Mouse (Mus musculus) heart, embryonic 12.5 days (tissue): ENCODE results near the gene Pdcd6ip. TPM values are rescaled to one million over a fixed set of nuclear protein-coding genes. Genes with fewer than 3 reads are reported as not detected.

Experiments used
- ATAC-seq: fragments of 200-750 bp; cut with Nextera tagmentation; 2 replicates; pipeline ENCODE4 v1.8.0; 2017; ENCODE audit warnings: moderate TSS enrichment, moderate library complexity; ENCODE audit not compliant: insufficient number of reproducible peaks, low FRiP score
- H3K27ac ChIP-seq: fragments of 300-500 bp; sonication (generic); 2 replicates; pipeline ENCODE4 v1.5.1; 2016; ENCODE audit warnings: mild to moderate bottlenecking, moderate library complexity; ENCODE audit not compliant: poor library complexity, severe bottlenecking
- H3K27me3 ChIP-seq: fragments of 300-500 bp; sonication (generic); replicated peaks from 2 replicates; pipeline ENCODE4 v1.6.1; 2016; ENCODE audit warnings: mild to moderate bottlenecking, moderate library complexity
- H3K36me3 ChIP-seq: fragments of 300-500 bp; sonication (generic); 2 replicates; pipeline ENCODE4 v1.6.1; 2016; ENCODE audit warnings: mild to moderate bottlenecking, moderate library complexity
- H3K4me1 ChIP-seq: fragments of 300-500 bp; sonication (generic); replicated peaks from 2 replicates; pipeline ENCODE4 v1.6.1; 2016; ENCODE audit warnings: mild to moderate bottlenecking
- H3K4me2 ChIP-seq: fragments of 300-500 bp; sonication (generic); 2 replicates; pipeline ENCODE4 v1.6.1; 2016; ENCODE audit warnings: mild to moderate bottlenecking, moderate library complexity
- H3K4me3 ChIP-seq: fragments of 300-500 bp; sonication (generic); 2 replicates; pipeline ENCODE4 v1.5.1; 2016; ENCODE audit warnings: mild to moderate bottlenecking
- H3K9ac ChIP-seq: fragments of 300-500 bp; sonication (generic); 2 replicates; pipeline ENCODE4 v1.6.1; 2016; ENCODE audit warnings: mild to moderate bottlenecking, moderate library complexity
- H3K9me3 ChIP-seq: fragments of 300-500 bp; sonication (generic); replicated peaks from 2 replicates; pipeline ENCODE4 v1.6.1; 2016; ENCODE audit warnings: mild to moderate bottlenecking, moderate library complexity
- WGBS: fragments of 180-500 bp; shearing (Covaris S2); methylation state at CpG from one replicate; pipeline ENCODE4 v1.1.7; 2016; 5-methylcytosine and 5-hydroxymethylcytosine counted together
- polyA plus RNA-seq: library from polyadenylated mRNA; unstranded; fragments of >200 nt; fragmentation: Nextera tagmentation; extraction: Ambion mirVana; gene quantifications from 2 replicates; pipeline ENCODE4 v1.2.1, GENCODE M21; 2016

The Pdcd6ip gene
- 80.8 and 81.7 TPM in 2 replicates for polyA plus RNA-seq

DNA sequence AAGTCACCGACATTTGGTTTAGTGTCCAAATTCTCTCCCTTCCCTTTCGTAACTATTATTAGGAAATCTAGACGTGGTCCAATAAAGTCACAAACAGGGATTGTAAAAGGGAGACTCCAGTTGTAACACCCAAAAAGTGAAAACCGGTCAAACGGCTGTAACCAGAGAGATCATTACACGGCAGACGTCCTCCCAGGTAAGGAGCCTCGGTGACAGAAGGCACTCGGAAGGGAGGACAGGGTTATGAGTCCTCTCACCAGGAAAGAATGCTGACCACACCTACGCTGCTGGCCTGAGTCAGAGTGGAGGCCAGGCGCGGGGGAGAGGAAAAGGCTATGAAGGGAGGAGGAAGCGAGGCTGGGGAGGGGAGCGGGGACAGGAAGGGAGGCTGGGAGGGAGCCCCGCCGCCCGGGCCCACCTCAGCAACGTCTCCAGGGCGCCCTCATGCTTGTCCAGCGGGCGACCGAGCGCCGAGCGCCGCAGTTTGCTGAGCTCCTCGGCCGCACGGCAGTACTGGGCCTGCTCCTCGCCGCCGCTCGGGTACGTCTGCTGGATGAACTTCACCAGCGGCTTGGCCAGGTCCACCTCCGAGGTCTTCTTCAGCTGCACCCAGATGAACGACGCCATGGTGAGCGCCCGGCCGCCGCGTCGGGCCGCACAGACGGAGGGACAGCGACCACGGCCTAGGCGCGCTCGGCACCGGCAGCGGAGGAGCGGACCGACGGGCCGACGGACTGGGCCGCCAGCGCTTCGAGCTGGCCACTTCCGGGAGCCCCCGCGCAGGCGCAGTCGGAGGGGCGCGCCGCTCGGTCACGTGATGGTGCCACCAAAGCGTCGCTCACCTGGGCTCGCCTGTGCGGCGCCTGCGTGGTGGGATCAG, at the start of gene Pdcd6ip:
Gene Pdcd6ip, minus strand, starts transcription at position 779 of the 880 bp plus-strand sequence.
- peak within 1 kb of the TSS; percentile 77 for H3K4me2 ChIP-seq
- no peaks in the 10 kb centered on the region for H3K27me3 ChIP-seq
- peak; percentile 92 for ATAC-seq
- H3K36me3 ChIP-seq, result no peaks in the 10 kb centered on the region; the same call in 1 of the 2 replicates
- H3K4me3 ChIP-seq, result peak within 1 kb of the TSS; percentile 99
- H3K9ac ChIP-seq, result peak within 1 kb of the TSS; percentile 98
- H3K4me1 ChIP-seq, result peaks cover 32% of the 10 kb centered on the region
- under 1% methylated on average over 77 of the region's 77 CpGs for WGBS
- H3K27ac ChIP-seq, result peak within 1 kb of the TSS; percentile 97
- H3K9me3 ChIP-seq, result no peaks in the 10 kb centered on the region

DNA sequence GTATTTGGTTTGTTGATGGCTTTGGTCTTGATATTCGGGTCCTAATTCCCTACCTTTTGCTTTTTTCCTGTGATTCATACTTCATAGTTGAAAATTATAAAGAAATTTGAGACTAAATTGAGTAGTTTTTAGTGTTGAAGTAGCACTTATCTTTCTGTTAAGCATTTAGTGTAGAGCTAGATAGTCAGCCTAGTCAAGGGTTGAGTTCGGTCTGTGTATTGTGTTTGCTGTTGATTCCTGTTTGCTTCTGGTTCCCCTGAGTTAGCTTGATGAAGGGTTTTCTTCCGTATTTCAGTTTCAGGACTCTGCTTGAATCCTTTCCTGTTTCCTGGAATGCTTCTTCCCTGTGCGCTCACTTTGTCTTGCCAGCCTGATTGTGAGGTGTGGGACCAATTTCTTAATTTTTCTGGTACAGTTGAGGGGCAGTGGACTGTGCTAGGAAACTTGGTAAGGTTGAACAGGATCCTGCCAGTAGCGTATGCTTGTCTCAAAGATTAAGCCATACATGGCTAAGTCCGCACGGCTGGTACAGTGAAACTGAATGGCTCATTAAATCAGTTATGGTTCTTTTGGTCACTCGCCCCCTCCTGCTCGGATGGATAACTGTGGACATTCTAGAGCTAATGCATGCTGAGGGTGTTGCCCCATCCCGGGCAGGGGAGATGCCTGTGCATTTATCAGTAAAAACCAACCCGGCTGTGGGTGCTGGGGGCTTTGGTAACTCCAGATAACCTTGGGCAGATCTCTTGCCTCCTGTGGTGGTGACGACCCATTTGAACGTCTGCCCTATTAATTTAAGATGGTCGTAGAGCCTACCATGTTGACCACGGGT, 48.0 kb upstream of the Pdcd6ip start:
- Histone ChIP-seq H3K27ac (no peak overlapping the region), H3K4me2 (no peak overlapping the region), H3K9ac (no peak overlapping the region), H3K27me3 (no peaks in the 10 kb centered on the region), H3K36me3 (peaks cover 20% of the 10 kb centered on the region), H3K4me3 (no peak overlapping the region), H3K9me3 (peaks cover 10% of the 10 kb centered on the region), H3K4me1 (peaks cover 14% of the 10 kb centered on the region)
- no peak for ATAC-seq
- 75% methylated on average over 15 of the region's 15 CpGs for WGBS

DNA sequence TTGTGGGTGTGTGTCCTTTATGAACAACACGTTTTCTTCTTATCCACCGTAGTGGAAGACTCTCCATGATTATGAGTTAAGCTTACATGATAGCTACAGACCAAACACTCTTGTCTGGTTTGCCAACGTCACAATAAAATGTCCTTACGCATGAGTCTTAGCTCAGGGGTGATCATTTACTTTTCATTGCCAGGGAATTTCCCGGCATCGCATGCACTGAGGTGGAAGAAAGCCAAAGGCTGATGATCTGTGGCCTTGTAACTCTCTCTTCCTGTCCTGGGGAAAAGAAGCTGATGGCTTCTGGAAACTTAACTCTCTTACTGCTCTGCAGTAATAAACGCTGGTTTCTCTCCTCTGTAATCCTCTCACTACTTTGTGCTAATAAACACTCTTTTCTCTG, 41.3 kb upstream of the Pdcd6ip start:
- H3K4me3 ChIP-seq, result no peak overlapping the region
- no peaks in the 10 kb centered on the region for H3K9me3 ChIP-seq
- no peak overlapping the region for H3K4me2 ChIP-seq
- peaks cover 2% of the 10 kb centered on the region; the same call in 1 of the 2 replicates for H3K36me3 ChIP-seq
- H3K27me3 ChIP-seq, result no peaks in the 10 kb centered on the region
- H3K4me1 ChIP-seq, result no peaks in the 10 kb centered on the region; the same call in 1 of the 2 replicates
- ATAC-seq, result no peak
- 81% methylated on average over 7 of the region's 7 CpGs for WGBS
- no peak overlapping the region for H3K9ac ChIP-seq
- H3K27ac ChIP-seq, result no peak overlapping the region

DNA sequence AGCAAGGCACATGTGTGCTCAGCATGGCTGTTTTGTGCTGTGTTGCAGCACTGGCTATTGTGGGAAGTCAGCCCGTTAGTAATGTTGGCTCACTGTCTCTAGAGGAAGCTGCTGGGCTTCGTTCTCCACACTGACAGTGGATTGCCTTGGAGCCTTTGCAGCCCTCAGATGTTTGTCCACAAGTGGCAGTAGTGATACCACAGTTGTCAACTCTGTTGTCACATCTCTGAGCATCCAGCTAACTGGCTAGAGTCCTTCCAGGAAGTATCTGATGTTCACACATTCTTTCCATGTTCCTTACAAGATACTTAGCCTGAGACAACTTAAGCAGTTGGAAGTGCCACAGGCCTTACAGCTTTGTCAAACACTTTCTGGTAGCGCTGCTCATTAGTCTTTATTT, 35.2 kb upstream of the Pdcd6ip start:
- Histone ChIP-seq H3K9ac (no peak overlapping the region), H3K9me3 (no peaks in the 10 kb centered on the region), H3K27ac (no peak overlapping the region), H3K4me3 (no peak overlapping the region), H3K4me2 (no peak overlapping the region), H3K27me3 (no peaks in the 10 kb centered on the region), H3K4me1 (peaks cover 10% of the 10 kb centered on the region), H3K36me3 (no peaks in the 10 kb centered on the region)
- 40% methylated on average over 3 of the region's 3 CpGs for WGBS
- no peak for ATAC-seq

GRCm38 (mm10) chr9:113742361-113742794, 34.3 kb upstream of the Pdcd6ip start:
- Histone ChIP-seq H3K4me3 (peak overlapping the region; percentile 94), H3K9ac (peak overlapping the region; percentile 94), H3K4me1 (peaks cover 10% of the 10 kb centered on the region), H3K9me3 (no peaks in the 10 kb centered on the region), H3K27ac (no peak overlapping the region), H3K4me2 (peak overlapping the region; percentile 94), H3K27me3 (no peaks in the 10 kb centered on the region), H3K36me3 (no peaks in the 10 kb centered on the region)
- WGBS, result 6% methylated on average over 17 of the region's 17 CpGs
- ATAC-seq, result no peak

DNA sequence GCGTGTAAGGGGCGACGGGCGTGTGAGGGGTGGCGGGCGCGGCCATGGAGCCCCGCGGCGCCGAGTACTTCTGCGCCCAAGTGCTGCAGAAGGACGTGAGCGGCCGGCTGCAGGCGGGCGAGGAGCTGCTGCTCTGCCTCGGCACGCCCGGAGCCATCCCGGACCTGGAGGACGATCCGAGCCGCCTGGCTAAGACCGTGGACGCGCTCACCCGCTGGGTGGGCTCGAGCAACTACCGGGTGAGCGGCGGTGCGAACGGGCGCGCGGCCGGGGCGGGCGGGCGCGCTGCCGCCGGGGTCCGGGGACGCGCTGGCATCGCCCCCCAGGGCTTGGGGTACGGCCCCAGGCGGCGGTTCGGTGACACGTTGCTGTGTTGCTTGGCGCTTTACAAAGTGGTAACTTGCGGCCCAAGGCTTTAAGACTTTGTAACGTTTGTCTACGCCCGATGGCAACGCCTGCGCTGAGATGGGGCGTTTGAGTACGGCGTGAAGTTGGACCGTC, 33.6 kb upstream of the Pdcd6ip start:
- H3K4me2 ChIP-seq, result peak overlapping the region; percentile 94
- H3K36me3 ChIP-seq, result no peaks in the 10 kb centered on the region
- under 1% methylated on average over 64 of the region's 64 CpGs for WGBS
- H3K9ac ChIP-seq, result peak overlapping the region; percentile 94
- H3K4me3 ChIP-seq, result peak overlapping the region; percentile 94
- peak overlapping the region; percentile 77 for H3K27ac ChIP-seq
- peaks cover 10% of the 10 kb centered on the region for H3K4me1 ChIP-seq
- ATAC-seq, result peak; percentile 70
- no peaks in the 10 kb centered on the region for H3K27me3 ChIP-seq
- no peaks in the 10 kb centered on the region for H3K9me3 ChIP-seq

GRCm38 (mm10) chr9:113741108-113741636, 33.1 kb upstream of the Pdcd6ip start, which contains the start of gene Clasp2:
Gene Clasp2 (plus strand): TSS chr9:113741473.
- WGBS, result under 1% methylated on average over 63 of the region's 63 CpGs
- H3K9me3 ChIP-seq, result no peaks in the 10 kb centered on the region
- no peaks in the 10 kb centered on the region for H3K27me3 ChIP-seq
- H3K4me1 ChIP-seq, result peaks cover 10% of the 10 kb centered on the region
- peak within 1 kb of the TSS; percentile 94 for H3K4me3 ChIP-seq
- H3K27ac ChIP-seq, result peak within 1 kb of the TSS; percentile 77
- no peaks in the 10 kb centered on the region for H3K36me3 ChIP-seq
- H3K9ac ChIP-seq, result peak within 1 kb of the TSS; percentile 94
- peak; percentile 95 for ATAC-seq
- H3K4me2 ChIP-seq, result peak within 1 kb of the TSS; percentile 94

DNA sequence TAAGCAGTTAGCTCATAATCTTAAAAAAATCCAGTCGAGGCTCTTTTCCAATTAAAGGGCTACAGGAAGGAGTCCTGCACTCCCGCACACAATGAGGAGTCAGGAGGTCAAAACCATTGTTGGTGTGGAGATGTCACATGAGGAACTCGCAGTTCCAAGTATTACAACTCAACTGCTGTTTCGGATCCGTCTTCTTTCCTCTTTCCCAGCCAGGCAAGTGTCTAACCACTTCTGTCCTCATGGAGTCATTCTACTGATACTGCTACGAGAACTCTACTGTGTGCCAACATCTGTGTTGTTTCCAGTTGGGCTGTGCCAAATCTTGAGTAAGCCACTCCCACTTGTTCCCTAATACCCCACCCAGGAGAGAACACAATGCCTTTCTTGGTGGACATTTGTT, 30.9 kb upstream of the Pdcd6ip start:
- Histone ChIP-seq H3K9me3 (no peaks in the 10 kb centered on the region), H3K27ac (no peak overlapping the region), H3K9ac (no peak overlapping the region), H3K27me3 (no peaks in the 10 kb centered on the region), H3K4me3 (no peak overlapping the region), H3K36me3 (no peaks in the 10 kb centered on the region), H3K4me1 (peaks cover 10% of the 10 kb centered on the region), H3K4me2 (no peak overlapping the region)
- ATAC-seq, result no peak
- 66% methylated on average over 6 of the region's 6 CpGs for WGBS

GRCm38 (mm10) chr9:113738021-113738420, 30.0 kb upstream of the Pdcd6ip start:
- no peak overlapping the region for H3K4me2 ChIP-seq
- WGBS, result 67% methylated on average over 9 of the region's 9 CpGs
- H3K36me3 ChIP-seq, result no peaks in the 10 kb centered on the region
- ATAC-seq, result no peak
- peaks cover 5% of the 10 kb centered on the region for H3K4me1 ChIP-seq
- H3K27ac ChIP-seq, result no peak overlapping the region
- no peaks in the 10 kb centered on the region for H3K27me3 ChIP-seq
- H3K9me3 ChIP-seq, result no peaks in the 10 kb centered on the region
- H3K9ac ChIP-seq, result no peak overlapping the region
- no peak overlapping the region for H3K4me3 ChIP-seq

- Histone ChIP-seq H3K27ac (no peak overlapping the region), H3K27me3 (no peaks in the 10 kb centered on the region), H3K4me2 (no peak overlapping the region), H3K4me1 (peaks cover 4% of the 10 kb centered on the region), H3K4me3 (no peak overlapping the region), H3K36me3 (no peaks in the 10 kb centered on the region), H3K9me3 (no peaks in the 10 kb centered on the region), H3K9ac (no peak overlapping the region)
- ATAC-seq, result no peak
Measured at GRCm38 (mm10) chr9:113735920-113736319, 27.9 kb upstream of the Pdcd6ip start.

DNA sequence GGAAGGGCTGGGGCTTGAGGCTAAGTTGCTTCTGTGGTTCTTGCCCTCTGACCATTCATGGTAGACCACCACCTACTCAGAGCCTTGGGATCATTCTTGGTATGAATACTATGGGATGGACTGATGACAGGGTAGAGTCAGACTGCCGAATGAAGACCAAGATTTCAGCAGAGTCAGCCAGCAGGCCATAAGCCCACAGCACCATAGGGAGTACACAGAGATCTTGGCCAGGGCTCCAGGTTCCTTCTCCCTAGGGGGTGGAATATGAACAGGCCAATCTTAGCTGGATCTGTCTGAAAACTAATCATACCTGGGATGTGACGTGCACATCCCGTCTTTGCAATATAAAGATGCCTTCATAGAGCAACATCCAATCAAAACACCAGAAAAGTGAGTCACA, 23.5 kb upstream of the Pdcd6ip start:
- Histone ChIP-seq H3K4me3 (no peak overlapping the region), H3K36me3 (no peaks in the 10 kb centered on the region), H3K4me2 (no peak overlapping the region), H3K9me3 (no peaks in the 10 kb centered on the region), H3K27me3 (no peaks in the 10 kb centered on the region), H3K4me1 (no peaks in the 10 kb centered on the region), H3K9ac (no peak overlapping the region), H3K27ac (no peak overlapping the region)
- ATAC-seq, result no peak
- 73% methylated on average over 3 of the region's 3 CpGs for WGBS
